25 mouse cellular contexts compared by ENCODE assay signal in genomic region chr5:52995461-52995860, GRCm38 (mm10). TPM values are rescaled to one million over a fixed set of nuclear protein-coding genes. Genes with fewer than 3 reads are reported as not detected.
DNase-seq lines count a peak whose midpoint lies in the region; ATAC-seq lines count a peak whose summit lies in the region.
"Had no signal": no experiment of that assay in that cellular context is flagged by ENCODE, and none has a peak within 500 bp of the region (broad histone marks: within the 10 kb centered on the region; RNA-seq: fewer than 3 reads in every experiment).

No protein-coding gene starts in this region.

- no peaks in the 10 kb centered on the region for H3K27me3 ChIP-seq in midbrain, embryonic 10.5 days (ENCODE audit: low read depth, poor library complexity, severe bottlenecking)
- no peaks in the 10 kb centered on the region for H3K27me3 ChIP-seq in midbrain, embryonic 15.5 days (replicated peaks)
- H3K27me3 ChIP-seq: CH12.LX; embryonic facial prominence, embryonic 12.5 days; embryonic facial prominence, embryonic 15.5 days; hindbrain, embryonic 12.5 days; hindbrain, embryonic 15.5 days; Patski had no signal

- H3K4me1 ChIP-seq in midbrain, embryonic 10.5 days: peaks cover 17% of the 10 kb centered on the region
- H3K4me1 ChIP-seq in midbrain, embryonic 15.5 days: no peaks in the 10 kb centered on the region
- H3K4me1 ChIP-seq: embryonic facial prominence, embryonic 12.5 days; embryonic facial prominence, embryonic 15.5 days had no signal

- no peak overlapping the region for H3K4me2 ChIP-seq in midbrain, embryonic 15.5 days
- H3K4me2 ChIP-seq: embryonic facial prominence, embryonic 12.5 days; embryonic facial prominence, embryonic 15.5 days; heart, embryonic 11.5 days; hindbrain, embryonic 12.5 days; hindbrain, embryonic 15.5 days had no signal

- H3K36me3 ChIP-seq in midbrain, embryonic 10.5 days: no peaks in the 10 kb centered on the region
- no peaks in the 10 kb centered on the region for H3K36me3 ChIP-seq in midbrain, embryonic 15.5 days (replicated peaks)
- H3K36me3 ChIP-seq: embryonic facial prominence, embryonic 12.5 days; embryonic facial prominence, embryonic 15.5 days; G1E; hindbrain, embryonic 12.5 days; hindbrain, embryonic 15.5 days had no signal

- H3K9ac ChIP-seq in midbrain, embryonic 15.5 days: no peak overlapping the region
- H3K9ac ChIP-seq: embryonic facial prominence, embryonic 12.5 days; embryonic facial prominence, embryonic 15.5 days; forebrain, postnatal 0 days; hindbrain, embryonic 12.5 days; hindbrain, embryonic 15.5 days had no signal

- no peak for ATAC-seq in midbrain, embryonic 15.5 days (replicated peaks)
- ATAC-seq: forebrain, embryonic 14.5 days; forebrain, postnatal 0 days; Patski had no signal

- H3K9me3 ChIP-seq in midbrain, embryonic 10.5 days (replicated peaks): no peaks in the 10 kb centered on the region
- no peaks in the 10 kb centered on the region for H3K9me3 ChIP-seq in midbrain, embryonic 15.5 days
- H3K9me3 ChIP-seq: embryonic facial prominence, embryonic 12.5 days; embryonic facial prominence, embryonic 15.5 days; hindbrain, embryonic 12.5 days; hindbrain, embryonic 15.5 days had no signal

- no peak overlapping the region for H3K4me3 ChIP-seq in midbrain, embryonic 10.5 days
- no peak overlapping the region for H3K4me3 ChIP-seq in midbrain, embryonic 15.5 days
- H3K4me3 ChIP-seq: embryonic facial prominence, embryonic 12.5 days; embryonic facial prominence, embryonic 15.5 days; gastrocnemius, adult 2 months; hindbrain, embryonic 12.5 days; hindbrain, embryonic 15.5 days had no signal

- H3K27ac ChIP-seq in midbrain, embryonic 10.5 days (replicated peaks): 0 out of 2 replicates have a peak overlapping the region, but pooled peaks have one; percentile 6
- H3K27ac ChIP-seq in midbrain, embryonic 15.5 days: no peak overlapping the region
- H3K27ac ChIP-seq: embryonic facial prominence, embryonic 12.5 days; embryonic facial prominence, embryonic 15.5 days; gastrocnemius, adult 2 months; hindbrain, embryonic 12.5 days; hindbrain, embryonic 15.5 days had no signal

- WGBS in midbrain, embryonic 10.5 days: 89% methylated on average over 4 of the region's 4 CpGs
- WGBS in midbrain, embryonic 15.5 days: 97% methylated on average over 4 of the region's 4 CpGs

- DNase-seq in cerebellum, adult 9-11 months: peak; percentile 15
- DNase-seq in cerebellum, postnatal 4 days (ENCODE audit: low spot score in 2 of 2): no peak
- peak; percentile 26 to 34 for DNase-seq in cerebellum, postnatal 25 days
- DNase-seq in cerebellum, adult 18-20 months: no peak
- DNase-seq in midbrain, embryonic 10.5 days (ENCODE audit: low spot score): no peak
- DNase-seq: adrenal gland, postnatal 10 days; adrenal gland, postnatal 36 days; B cell, adult 2 months; forebrain, postnatal 0 days; gastrocnemius, adult 2 months; gastrocnemius, postnatal 14 days; heart, adult 11 months; kidney, adult 2 months had no signal

RNA-seq across cellular contexts. Expression of gene Slc34a2, which starts 42.4 kb away (rescaled TPM):
- polyA plus RNA-seq in midbrain, embryonic 10.5 days (2016; fragmentation: Nextera tagmentation; extraction: Ambion mirVana): not detected in 2 replicates
- polyA plus RNA-seq in midbrain, embryonic 15.5 days (2015; fragmentation: Nextera tagmentation; extraction: Ambion mirVana): 0.08 and 0.09 TPM in 2 replicates
- polyA plus RNA-seq: forebrain, embryonic 11.5 days; forebrain, embryonic 14.5 days; forebrain, postnatal 0 days; G1E; heart, embryonic 11.5 days; heart, embryonic 14.5 days had no signal

Comparison
In these comparisons a context has a peak if more than half of its experiments do, and no peak if none do; other contexts are left out.
1. DNase-seq: peak in cerebellum, adult 9-11 months (single experiment) and cerebellum, postnatal 25 days (2 of 2); none in cerebellum, postnatal 4 days (0 of 2), cerebellum, adult 18-20 months (0 of 2) and midbrain, embryonic 10.5 days (single experiment).